Mouse (Mus musculus): ENCODE measurements around the gene Ndufaf2. TPM values are rescaled to one million over a fixed set of nuclear protein-coding genes. Genes with fewer than 3 reads are reported as not detected.

Ndufaf2 gene
- polyA plus RNA-seq, 1 experiment from 2014 or later, result 35.7 TPM

GRCm38 (mm10) chr13:108164621-108165020, 6.2 kb upstream of the Ndufaf2 start:
- Histone ChIP-seq H3K27ac (ENCODE audit: low read length) (no peak overlapping the region), H3K9me3 (ENCODE audit: low read length) (no peaks in the 10 kb centered on the region), H3K4me1 (ENCODE audit: insufficient read depth, low read depth, low read length) (0 out of 2 replicates have a peak, but pooled peaks cover 1% of the 10 kb centered on the region), H3K27me3 (replicated peaks; ENCODE audit: insufficient read depth, low read length) (no peaks in the 10 kb centered on the region), H3K36me3 (ENCODE audit: insufficient read depth, low read length) (no peaks in the 10 kb centered on the region), H3K4me3 (ENCODE audit: low read depth, low read length) (no peak overlapping the region), H3K4me2 (replicated peaks; ENCODE audit: low read depth, low read length) (no peak overlapping the region), H3K9ac (replicated peaks; ENCODE audit: low read depth) (no peak overlapping the region)
- TF ChIP-seq EP300 (IDR thresholded peaks at IDR 0.05), result no peak
- DNase-seq (ENCODE audit: low spot score) (no peak), ATAC-seq (no peak)
- 86% methylated on average over 3 of the region's 3 CpGs for WGBS

DNA sequence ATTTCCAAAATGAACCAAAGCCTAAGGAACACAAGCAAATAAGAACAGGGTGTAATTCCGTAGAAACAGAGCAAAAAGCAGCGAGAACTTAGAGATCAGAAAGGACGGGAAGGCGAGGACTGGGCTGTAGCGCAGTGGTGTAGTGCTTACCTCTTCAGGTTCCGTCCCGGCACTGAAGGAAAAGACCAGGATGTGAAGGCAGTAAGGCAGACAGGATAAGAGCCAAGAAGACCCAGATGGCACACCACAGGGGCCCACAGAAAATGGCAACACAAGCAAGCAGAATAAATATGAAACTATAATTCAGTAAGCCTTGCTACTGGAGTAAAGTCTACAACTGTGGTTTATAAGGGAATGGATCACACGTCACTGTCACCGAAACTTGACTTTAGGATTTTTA, 5.5 kb upstream of the Ndufaf2 start:
- WGBS, result 95% methylated on average over 9 of the region's 9 CpGs
- DNase-seq (ENCODE audit: low spot score), result no peak
- Histone ChIP-seq H3K4me3 (ENCODE audit: low read depth, low read length) (no peak overlapping the region), H3K9me3 (ENCODE audit: low read length) (no peaks in the 10 kb centered on the region), H3K4me1 (ENCODE audit: insufficient read depth, low read depth, low read length) (0 out of 2 replicates have a peak, but pooled peaks cover 6% of the 10 kb centered on the region), H3K9ac (replicated peaks; ENCODE audit: low read depth) (no peak overlapping the region), H3K36me3 (ENCODE audit: insufficient read depth, low read length) (no peaks in the 10 kb centered on the region), H3K4me2 (replicated peaks; ENCODE audit: low read depth, low read length) (no peak overlapping the region), H3K27ac (ENCODE audit: low read length) (no peak overlapping the region), H3K27me3 (replicated peaks; ENCODE audit: insufficient read depth, low read length) (no peaks in the 10 kb centered on the region)
- no peak for TF ChIP-seq CTCF (IDR thresholded peaks at IDR 0.05)
- TF ChIP-seq EP300 (IDR thresholded peaks at IDR 0.05), result no peak
- ATAC-seq, result no peak

GRCm38 (mm10) chr13:108159963-108160362, 1.5 kb upstream of the Ndufaf2 start:
- TF ChIP-seq EP300 (IDR thresholded peaks at IDR 0.05), result no peak
- peak; percentile 43; the same call in 1 of the 2 replicates for TF ChIP-seq CTCF (IDR thresholded peaks at IDR 0.05)
- Histone ChIP-seq H3K9ac (replicated peaks; ENCODE audit: low read depth) (no peak overlapping the region), H3K27me3 (replicated peaks; ENCODE audit: insufficient read depth, low read length) (no peaks in the 10 kb centered on the region), H3K36me3 (ENCODE audit: insufficient read depth, low read length) (no peaks in the 10 kb centered on the region), H3K9me3 (ENCODE audit: low read length) (no peaks in the 10 kb centered on the region), H3K27ac (ENCODE audit: low read length) (no peak overlapping the region), H3K4me3 (ENCODE audit: low read depth, low read length) (no peak overlapping the region), H3K4me1 (ENCODE audit: insufficient read depth, low read depth, low read length) (0 out of 2 replicates have a peak, but pooled peaks cover 6% of the 10 kb centered on the region), H3K4me2 (replicated peaks; ENCODE audit: low read depth, low read length) (no peak overlapping the region)
- WGBS, result 49% methylated on average over 7 of the region's 7 CpGs
- DNase-seq (ENCODE audit: low spot score) (peak; percentile 52), ATAC-seq (no peak)

- DNase-seq (ENCODE audit: low spot score) (no peak), ATAC-seq (no peak)
- H3K9ac ChIP-seq (replicated peaks; ENCODE audit: low read depth), result no peak overlapping the region
- TF ChIP-seq CTCF (IDR thresholded peaks at IDR 0.05) (no peak), EP300 (IDR thresholded peaks at IDR 0.05) (no peak)
- H3K4me3 ChIP-seq (ENCODE audit: low read depth, low read length), result peak overlapping the region; percentile 81
- 0 out of 2 replicates have a peak, but pooled peaks cover 6% of the 10 kb centered on the region for H3K4me1 ChIP-seq (ENCODE audit: insufficient read depth, low read depth, low read length)
- no peaks in the 10 kb centered on the region for H3K9me3 ChIP-seq (ENCODE audit: low read length)
- no peaks in the 10 kb centered on the region for H3K27me3 ChIP-seq (replicated peaks; ENCODE audit: insufficient read depth, low read length)
- H3K36me3 ChIP-seq (ENCODE audit: insufficient read depth, low read length), result no peaks in the 10 kb centered on the region
- H3K4me2 ChIP-seq (replicated peaks; ENCODE audit: low read depth, low read length), result peak overlapping the region; percentile 91
- no peak overlapping the region for H3K27ac ChIP-seq (ENCODE audit: low read length)
- WGBS, result 6% methylated on average over 8 of the region's 8 CpGs
Measured at GRCm38 (mm10) chr13:108159241-108159575, 785 bp upstream of the Ndufaf2 start.

DNA sequence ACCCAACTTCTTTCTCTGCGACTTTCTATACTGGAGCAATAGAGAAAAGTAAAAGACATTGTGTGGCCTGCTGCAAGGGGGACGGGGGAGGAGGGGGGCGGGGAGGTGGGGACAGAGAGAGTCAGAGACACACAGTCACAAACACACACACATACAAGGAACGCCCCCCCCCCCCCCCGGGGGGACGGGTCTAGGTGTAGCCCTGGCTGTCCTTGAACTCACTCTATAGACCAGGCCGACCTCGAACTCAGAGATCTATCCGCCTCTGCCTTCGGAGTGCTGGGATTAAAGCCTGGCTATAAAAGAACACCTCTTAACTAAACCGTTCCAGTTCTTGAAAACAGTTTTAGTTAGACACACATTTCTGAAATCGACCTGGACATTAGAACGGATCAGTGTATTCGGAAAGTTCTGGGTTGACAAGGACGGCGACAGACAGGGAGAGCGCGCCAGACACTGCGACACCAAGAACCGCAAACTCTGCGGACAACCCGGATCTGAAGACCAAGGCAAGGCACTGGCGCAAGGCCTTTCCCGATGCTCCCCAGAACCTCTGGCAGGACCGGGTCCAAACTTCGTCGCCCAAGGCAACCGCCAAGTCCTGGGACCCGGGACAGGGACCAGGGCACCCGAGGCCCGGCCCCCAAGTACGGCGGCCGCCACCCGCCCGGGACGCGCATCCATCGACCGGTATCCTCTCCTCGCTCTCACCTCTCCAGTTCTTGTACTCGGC, 525 bp downstream of the Ndufaf2 start:
- no peak for TF ChIP-seq CTCF (IDR thresholded peaks at IDR 0.05)
- no peak for TF ChIP-seq EP300 (IDR thresholded peaks at IDR 0.05)
- H3K36me3 ChIP-seq (ENCODE audit: insufficient read depth, low read length), result no peaks in the 10 kb centered on the region
- peak overlapping the region; percentile 81 for H3K4me3 ChIP-seq (ENCODE audit: low read depth, low read length)
- 3% methylated on average over 42 of the region's 42 CpGs for WGBS
- H3K27ac ChIP-seq (ENCODE audit: low read length), result 0 out of 2 replicates have a peak overlapping the region, but pooled peaks have one; percentile 20
- H3K4me2 ChIP-seq (replicated peaks; ENCODE audit: low read depth, low read length), result peak overlapping the region; percentile 91
- ATAC-seq (peak; percentile 60; the same call in 1 of the 2 replicates), DNase-seq (ENCODE audit: low spot score) (no peak)
- H3K9ac ChIP-seq (replicated peaks; ENCODE audit: low read depth), result peak overlapping the region; percentile 48; the same call in 1 of the 2 replicates
- H3K27me3 ChIP-seq (replicated peaks; ENCODE audit: insufficient read depth, low read length), result no peaks in the 10 kb centered on the region
- 0 out of 2 replicates have a peak, but pooled peaks cover 6% of the 10 kb centered on the region for H3K4me1 ChIP-seq (ENCODE audit: insufficient read depth, low read depth, low read length)
- no peaks in the 10 kb centered on the region for H3K9me3 ChIP-seq (ENCODE audit: low read length)

DNA sequence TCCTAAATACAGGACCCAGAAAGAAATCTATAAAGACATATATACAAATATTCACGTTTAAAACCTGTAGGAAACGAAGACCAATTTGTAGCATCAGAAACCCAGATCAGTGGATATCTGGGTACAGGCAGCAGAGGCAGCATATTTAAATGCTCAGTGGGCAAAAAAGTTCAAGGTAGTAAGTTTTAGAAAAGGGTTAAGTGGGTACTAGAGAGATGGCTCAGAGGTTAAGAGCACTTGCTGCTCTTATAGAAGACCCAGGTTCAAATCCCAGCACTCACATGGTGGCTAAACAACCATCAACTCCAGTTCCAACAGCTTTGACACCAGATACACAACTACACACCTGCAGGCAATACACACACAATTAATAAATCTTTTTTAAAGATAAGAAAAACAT, 1.3 kb downstream of the Ndufaf2 start:
- Histone ChIP-seq H3K4me1 (ENCODE audit: insufficient read depth, low read depth, low read length) (0 out of 2 replicates have a peak, but pooled peaks cover 6% of the 10 kb centered on the region), H3K9me3 (ENCODE audit: low read length) (no peaks in the 10 kb centered on the region), H3K27me3 (replicated peaks; ENCODE audit: insufficient read depth, low read length) (no peaks in the 10 kb centered on the region), H3K27ac (ENCODE audit: low read length) (no peak overlapping the region), H3K4me2 (replicated peaks; ENCODE audit: low read depth, low read length) (no peak overlapping the region), H3K9ac (replicated peaks; ENCODE audit: low read depth) (no peak overlapping the region), H3K36me3 (ENCODE audit: insufficient read depth, low read length) (no peaks in the 10 kb centered on the region), H3K4me3 (ENCODE audit: low read depth, low read length) (no peak overlapping the region)
- DNase-seq (ENCODE audit: low spot score), result no peak
- 69% methylated on average over 2 of the region's 2 CpGs for WGBS
- TF ChIP-seq EP300 (IDR thresholded peaks at IDR 0.05), result no peak
- TF ChIP-seq CTCF (IDR thresholded peaks at IDR 0.05), result no peak
- no peak for ATAC-seq

All from lung, postnatal 0 days (tissue).